Mouse (Mus musculus) frontal cortex, postnatal 14 days (tissue): ENCODE data around the gene Faf1.

ENCODE experiments used
- DNase-seq, 2 experiments: peaks; one replicate each; pipeline ENCODE4 v3.0.0; 2022; ENCODE audit warnings: low spot score in 2 of 2

The Faf1 gene

DNA sequence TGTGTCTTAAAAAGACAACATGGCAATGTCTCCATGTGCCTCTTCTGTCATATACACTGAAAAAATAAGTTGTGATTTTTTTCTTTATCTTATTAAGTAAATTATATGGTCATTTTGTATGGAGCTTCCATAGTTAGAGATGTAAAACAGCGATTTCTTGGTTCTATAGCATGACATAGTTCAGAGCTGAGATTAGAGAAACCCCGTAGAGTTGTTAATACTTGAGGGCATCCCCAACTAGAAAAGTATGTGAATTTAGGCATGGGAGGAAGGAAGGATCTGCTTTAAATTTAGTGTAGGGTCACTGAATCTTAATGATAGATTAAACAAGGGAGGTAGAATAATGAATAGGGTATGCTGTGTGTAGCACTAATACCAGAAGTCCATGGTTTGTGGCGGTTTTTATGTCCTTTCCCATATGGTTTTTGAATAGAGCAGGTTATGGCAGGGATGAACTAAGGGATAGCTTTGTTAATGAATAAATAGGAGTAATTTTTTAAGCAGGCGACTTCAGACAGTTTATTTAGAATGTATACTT is 106.3 kb downstream of the Faf1 start:
- DNase-seq = no peak

DNA sequence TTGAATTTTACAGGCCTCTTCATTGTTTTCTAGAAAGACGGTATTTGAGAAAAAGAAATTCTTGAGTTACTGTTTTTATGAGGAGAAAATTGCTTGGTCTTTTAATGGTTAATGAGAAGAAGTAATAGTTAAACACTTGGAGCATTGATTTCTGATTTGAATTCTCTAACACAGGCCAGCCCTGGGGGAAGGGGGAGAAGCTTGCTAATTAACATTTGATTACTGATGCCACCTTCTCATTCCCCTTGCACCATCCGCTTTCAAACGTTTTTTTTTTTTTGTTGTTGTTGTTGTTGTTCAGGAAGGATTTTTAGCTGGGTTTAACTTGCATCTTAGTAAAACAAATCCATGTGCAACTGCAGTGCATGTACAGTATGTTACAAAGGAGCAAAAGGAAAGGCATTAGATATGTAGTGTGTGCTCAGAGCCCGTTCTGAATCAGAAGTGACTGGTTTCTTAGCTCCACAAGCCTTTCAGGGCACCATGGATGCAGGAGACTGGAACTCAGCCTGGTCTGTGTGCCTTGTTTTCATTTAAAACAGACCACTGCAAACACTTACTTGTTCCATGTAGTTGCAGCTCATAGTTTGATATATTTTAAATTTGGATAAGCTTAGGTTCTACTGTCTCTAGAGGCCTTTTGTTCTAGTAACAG is 113.1 kb downstream of the Faf1 start:
- no peak for DNase-seq

DNA sequence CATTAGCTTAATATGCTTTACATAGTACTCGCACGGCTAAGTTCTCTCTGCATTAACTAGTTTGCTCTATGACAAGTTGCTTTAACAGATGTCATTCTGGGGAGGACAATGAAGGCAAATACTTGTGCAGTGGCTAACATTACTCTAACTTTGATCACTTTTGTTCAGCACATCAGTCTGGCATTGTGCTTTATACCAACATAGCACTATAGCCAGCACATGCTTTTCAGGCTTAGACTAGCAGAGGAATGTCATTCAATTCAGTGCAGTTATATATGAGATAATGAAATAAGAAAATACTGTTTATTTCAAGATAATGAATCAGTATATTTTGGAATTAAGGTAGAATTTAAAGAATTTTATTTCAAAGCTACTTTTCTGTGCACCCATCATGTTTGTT is 115.9 kb downstream of the Faf1 start:
- no peak for DNase-seq

DNA sequence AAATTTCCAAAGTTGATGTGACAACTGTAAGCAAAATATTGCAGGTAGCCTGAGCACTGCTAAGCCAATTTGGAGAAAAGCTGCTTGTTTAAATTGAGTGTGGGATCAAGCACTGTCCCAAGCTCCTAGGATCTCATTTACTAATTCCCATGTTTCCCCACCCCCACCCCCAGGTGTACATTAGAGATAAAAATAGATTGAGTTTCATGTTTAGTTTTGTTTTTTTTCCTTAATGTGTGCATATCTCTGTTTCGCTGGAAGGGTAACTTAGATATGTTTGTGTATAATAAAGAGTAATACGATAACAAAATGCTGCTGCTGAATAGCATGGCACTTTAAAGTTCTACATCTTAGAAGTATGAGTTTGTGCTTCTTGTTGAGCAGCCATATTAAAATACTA is 116.7 kb downstream of the Faf1 start:
- DNase-seq = no peak

DNA sequence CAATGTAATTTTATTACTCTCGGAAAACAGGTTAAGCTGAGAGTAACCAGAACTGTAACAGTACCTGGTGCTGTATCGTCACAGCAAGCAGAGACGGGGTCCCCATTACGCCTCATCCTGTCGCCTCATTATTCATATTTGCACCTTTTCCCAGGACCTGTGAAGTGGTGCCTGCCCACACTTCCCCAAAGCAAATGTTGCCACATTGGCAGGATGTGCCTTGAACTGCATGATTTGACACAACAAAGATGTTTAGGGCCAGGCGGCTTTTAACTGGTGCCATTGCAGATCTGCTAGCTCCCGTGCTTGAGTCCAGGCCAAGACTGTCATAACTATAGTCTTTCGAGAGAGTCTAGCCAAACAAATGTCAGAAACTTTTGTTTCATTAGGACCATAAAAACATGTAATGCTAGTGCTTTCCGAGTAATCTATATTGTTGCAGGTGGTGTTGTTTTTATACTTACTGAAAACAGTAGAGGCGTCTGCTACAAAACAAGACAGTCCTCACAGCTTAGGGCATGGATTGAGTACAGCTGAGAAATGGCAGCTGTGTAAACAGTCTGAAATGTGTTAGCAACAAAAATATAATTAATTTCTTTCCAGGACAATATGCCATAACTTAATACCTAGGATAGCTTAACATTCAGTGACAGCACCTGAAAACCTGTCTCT is 121.3 kb downstream of the Faf1 start:
- no peak for DNase-seq

DNA sequence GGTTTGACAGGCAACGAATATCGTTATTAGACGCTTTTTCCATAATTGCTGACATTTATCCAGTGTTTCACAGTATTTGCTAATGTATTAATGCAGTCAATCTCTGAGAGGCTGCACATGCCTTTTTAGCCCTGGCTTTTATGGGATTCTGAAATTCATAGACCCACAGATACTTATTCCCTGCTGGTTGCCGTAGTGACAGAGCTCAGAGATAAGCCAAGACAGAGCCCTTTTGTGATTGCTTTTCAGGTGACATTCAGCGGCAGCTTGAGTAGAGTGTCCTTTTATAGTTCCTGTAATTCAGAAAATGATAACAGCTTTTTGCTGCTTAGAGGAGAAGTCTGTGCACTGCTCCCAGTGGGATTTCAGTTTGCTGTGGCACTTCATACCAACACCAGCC is 130.0 kb downstream of the Faf1 start:
- DNase-seq = no peak

DNA sequence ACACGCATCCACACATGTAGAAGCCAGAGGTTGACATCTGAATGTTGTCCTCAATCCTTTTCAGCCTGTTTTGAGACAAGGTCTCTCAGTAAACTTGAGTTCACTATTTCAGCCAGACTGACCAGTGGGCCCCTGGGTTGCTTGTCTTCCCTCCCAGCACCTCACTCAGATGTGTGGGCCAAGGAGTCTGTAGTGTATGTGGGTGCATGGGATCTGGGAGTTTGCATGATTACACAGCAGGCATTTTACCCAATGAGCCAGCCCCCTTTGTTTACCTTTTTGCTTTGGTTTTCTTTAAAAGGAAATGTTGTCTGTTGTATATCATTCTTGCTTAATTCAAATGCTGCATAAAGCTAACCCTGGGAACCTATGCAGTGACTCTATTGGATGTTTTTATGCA is 138.8 kb downstream of the Faf1 start:
- DNase-seq = no peak

DNA sequence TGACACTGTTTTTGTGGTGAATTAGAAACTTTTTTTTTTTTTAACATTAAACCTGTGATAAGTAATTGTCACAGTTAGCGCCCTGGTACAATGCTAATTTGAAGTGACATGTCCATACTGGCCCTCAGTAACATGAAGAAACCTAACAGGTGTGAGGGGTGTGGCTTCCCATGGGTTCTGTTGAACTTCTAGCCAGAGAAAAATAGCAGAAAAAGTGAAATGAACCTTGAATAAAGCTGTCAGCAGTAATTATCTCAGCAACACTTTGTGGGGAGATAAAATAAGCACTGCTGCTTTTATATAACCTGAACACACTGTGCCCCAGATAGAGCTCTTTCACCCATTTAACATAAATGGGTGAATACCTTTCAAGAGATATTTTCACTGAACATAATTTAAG is 139.2 kb downstream of the Faf1 start:
- no peak for DNase-seq

DNA sequence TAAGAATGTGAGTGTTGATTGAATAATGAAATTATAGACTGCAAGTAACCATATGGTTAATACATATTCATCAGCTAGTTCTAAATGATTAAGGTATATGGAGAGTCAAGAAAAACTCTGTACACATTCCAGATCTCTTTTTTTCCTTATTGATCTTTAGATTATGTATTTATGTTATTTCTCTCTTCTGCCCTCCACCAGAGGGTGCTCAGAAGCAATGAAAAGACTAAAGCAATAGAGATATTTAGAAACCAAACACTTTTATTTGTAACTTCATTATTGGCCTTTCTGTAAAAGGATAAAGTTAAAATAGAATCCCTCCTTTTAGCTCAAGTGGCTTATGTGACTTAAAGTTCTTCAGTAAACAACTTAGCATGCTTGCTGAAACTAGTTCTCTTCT is 143.1 kb downstream of the Faf1 start:
- DNase-seq = no peak

DNA sequence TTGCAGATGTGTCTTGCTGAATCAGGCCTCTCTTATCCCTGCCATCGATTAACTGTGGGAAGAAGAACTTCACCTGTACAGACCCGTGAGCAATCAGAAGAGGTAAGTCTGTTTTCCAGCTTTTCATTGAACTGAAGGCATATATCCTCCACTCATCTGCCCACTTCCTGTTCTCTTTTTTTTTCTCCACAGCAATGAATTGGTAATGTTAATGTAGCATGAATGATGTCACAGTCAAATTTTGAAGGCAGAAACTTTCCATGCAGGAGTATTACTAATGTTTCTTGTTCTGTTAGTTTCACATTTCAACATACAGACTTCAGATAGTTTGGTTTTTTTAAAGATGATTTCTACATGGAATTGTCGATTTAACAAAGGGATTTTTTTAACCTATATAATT is 153.4 kb downstream of the Faf1 start:
- DNase-seq = no peak

DNA sequence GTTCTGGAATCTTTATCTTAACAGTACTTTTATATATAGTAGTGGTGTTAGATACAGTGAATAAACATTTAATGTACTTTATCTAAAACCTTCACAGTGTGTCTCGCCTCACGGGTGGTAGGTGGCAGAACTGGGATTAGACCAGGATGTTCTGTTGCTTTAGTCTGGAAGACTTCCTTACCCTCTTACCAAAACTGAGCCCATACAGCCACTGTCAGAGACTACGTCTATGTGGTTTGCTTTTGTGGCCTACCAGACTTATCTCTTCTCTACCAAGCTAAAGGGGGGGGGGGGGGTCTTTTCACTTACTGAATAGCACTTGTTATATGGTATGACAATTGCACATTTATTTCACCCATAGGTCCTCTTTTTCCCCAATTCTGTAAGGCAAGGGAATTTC is 181.5 kb downstream of the Faf1 start:
- no peak for DNase-seq

DNA sequence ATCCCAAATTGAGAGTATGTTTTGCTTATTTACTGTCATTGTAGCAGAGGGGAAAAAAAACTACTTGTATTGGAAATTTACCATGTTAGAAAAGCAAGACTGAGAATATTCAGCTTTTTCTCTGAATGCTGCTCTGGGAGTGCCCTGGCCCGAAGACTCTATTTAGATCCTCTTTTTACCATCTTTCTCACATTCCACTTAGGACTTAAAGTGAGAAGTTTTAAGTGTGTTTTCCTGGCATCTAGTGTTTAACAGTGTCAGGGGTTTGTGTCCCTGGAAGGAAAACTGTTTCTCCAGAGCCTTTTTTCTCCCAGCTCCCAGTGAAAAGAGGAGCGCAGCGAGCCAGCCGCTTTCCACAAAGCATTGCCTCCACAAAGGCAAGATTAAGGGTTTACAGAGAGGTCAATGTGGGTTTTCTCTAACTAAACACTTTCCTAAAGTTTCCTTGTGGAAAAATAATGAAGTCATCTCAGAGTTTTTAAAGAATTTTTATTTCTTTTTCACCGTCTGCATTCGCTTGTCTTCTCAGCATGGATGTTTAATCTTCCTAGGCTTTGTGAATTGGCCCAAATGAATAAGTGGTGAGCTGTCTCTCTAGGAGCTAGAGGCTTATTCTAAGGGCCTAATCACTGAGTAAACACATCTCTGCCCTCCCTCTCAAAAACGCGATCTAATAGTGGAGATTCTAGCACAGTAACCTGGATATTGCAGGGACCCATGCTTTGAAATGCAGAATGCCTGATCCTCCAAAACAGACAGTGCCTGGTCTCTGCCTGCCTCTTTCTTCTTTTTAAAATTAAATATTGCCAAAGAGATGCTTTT is 182.4 kb downstream of the Faf1 start:
- no peak for DNase-seq

DNA sequence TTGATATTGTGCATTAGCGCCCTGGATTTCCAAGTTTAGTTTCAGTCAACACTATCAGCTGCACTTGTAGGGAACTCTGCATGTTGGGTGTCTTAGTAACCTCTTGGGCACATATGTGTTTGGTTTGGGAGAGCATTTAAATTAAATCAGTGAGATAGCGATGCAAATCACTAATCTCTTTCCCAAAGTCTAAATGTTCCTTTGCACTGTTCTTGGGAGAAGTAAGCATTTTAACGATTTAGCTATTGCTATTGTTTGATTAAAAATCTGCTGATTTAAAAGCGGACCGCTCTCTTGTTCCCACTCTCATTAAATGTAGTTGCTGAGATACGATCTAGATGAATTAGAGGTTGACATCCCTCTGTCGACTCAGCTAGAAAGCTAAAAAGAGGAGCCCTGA is 183.0 kb downstream of the Faf1 start:
- no peak for DNase-seq

DNA sequence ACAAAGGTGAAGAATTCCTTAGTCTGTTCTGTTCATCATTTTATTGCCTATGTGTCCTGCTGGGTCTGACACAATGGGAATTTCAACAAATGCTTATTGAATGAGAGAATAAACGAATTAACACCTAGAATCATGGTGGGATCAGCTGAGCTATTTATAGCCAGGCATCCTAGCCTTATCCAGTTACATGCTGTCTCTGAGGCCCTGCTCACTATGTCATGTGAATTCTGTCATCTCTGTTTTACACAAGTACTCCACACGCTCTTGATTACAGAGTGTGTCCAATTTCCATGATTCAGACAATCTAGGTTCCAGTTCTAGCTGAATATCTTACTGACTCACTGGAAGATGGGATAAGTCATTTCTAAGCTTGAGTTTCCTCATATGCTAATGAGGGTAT is 183.9 kb downstream of the Faf1 start:
- DNase-seq = no peak

DNA sequence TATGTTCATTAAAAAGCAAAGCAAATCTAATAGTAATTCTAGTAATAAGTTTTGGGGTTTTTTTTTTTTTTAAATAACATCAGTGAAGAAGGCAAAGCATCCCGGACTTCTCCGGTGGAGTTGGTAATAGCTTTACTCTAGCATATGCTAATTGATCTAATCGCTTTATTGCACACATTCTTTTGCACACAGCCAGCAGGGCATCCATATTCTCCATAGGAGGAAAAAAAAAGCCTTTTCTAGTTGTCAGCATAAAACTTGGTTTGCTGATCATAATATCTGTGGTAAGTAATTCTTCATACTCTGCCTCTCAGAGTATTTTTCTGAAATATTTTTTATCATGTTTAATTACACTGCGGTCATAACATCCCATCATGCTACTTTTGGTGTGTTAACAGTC is 185.9 kb downstream of the Faf1 start:
- DNase-seq = no peak

DNA sequence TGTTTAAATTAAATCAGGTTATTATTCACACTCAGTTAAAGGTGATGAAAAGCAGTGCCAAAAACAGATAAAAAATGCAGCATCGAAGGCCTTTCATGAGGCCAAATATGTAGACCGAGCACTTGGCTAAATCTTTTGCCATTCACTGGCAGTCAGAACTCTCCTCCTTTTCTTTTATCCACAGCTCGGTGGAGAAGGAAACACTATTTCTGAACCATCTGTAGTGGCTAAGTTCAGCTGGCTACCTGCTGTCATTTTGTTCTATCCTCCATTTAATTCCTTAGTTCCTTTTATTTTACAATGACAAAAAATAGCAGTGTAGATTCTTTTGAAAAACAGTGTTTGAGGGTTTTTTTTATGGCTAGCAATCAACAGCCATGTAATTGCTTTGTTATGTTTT is 186.6 kb downstream of the Faf1 start:
- no peak for DNase-seq

DNA sequence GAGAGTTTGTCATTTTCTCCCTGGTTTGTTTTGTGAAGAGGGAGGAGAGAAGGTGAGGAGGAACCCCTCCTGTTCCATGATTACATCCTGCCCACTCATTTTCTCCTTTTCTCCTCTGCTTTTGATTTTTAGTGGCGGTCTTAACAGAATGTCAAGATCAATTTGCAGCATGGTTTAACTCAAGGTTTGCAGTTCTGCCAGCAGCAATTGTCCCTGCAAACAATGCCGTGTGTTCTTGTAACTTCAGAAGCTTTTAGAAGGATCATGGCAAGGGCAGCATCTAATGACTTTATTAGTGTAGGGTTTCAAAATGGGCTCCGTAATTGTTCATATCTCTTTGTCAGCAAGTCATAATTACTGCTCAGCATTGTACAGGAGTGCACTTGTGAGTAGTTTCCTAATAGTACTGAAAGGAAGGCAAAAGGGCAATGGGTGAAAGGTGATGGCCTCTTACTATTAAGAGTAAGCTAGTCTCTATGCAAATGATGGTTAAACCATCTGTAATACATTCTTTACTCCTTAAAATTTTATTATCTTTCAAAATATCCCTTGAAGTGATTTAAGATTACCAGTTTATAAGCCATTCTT is 192.6 kb downstream of the Faf1 start:
- no peak for DNase-seq

DNA sequence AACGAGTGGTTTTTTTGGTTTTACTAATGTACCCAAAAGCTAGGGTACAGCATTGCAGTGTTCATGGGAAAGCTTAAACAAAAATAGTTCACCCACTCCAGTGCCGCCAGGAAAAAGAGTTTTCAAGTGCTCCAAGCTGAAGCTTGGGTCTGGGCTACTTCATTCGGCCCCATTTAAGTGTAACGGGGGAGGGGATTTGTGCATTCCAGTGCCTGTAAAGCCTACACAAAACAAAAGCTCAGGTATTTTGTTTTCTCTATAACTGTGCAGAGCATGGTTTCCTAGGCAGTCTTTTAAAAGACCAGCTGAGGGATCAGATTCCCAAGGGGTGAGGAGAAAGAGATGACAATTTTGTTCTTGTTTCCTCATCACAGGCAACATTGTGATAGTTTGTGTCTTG is 207.9 kb downstream of the Faf1 start:
- DNase-seq = no peak

DNA sequence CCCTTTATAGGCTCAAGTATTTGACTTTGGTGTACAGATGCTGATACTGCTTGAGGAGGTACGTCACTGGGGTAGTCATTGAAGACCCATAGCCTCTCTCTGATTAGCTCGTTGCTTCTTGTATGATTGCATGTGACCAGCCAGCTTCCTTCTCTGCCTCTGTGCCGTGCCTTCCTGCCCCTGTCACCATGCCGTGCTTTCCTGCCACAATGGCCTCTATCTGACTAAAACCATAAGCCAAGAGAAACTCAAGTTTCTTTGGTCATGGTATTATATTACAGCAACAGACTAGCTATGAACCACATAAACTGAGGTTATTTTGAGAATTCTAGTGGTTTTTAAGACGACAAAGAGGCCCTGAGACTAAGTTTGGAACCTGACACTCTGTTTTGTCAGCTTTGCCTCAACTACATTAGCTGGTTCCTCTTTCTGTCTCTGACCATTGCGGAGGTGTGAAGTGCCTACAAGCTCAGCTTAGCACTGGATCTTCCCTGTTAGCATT is 211.5 kb downstream of the Faf1 start:
- DNase-seq = no peak

DNA sequence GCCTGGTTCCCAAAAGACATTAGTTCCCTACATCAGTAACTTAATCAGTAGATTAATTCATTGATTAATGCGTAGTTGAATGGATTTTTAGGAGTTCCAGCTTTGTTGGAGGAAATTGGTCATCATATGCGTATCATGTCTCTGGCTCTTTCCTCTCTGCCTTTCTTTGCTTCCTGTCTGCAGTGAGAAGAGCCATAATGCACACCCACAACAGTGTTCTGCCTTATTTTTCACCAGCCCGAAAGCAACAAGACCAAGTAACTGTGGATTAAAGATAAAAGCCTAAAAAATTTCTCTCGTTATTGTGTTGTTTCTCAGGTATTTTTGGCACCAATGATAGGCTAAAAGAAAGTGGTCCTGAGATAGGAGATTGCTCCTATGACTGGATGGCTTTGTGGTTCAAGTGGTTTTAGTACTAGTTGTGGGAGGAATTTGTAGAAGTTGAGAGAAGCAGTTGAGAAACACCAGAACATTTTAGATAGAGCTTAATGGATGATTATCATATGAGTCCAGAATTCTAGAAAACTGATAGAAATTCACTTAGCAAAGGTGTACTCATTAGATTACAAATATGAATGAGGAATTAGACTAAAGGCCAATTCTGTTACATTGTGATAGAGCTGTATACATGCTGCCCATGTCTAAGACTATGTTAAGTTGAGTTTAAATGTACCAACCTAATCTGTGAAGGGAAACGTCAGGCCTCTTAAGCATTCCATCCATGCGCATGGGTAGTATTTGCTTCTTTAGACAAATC is 221.6 kb downstream of the Faf1 start:
- no peak for DNase-seq

DNA sequence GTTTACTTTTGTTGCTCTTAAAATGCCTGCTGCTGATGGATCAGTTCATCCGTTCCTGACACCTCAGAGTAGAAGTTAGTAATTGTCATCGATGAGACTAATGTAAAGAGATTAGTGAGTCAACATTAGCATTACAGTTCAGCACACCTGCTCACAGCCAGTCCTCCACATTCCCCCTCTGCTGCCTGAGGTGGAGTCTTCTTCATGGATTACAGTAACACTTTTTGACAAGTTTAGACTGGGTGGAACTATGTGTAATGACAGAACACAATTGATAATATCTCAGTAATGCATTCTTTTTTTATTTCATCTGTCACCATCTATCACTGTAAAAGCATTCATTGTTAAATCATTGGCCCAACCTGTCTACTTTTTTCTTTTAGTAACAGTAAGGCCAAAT is 224.7 kb downstream of the Faf1 start:
- no peak for DNase-seq

DNA sequence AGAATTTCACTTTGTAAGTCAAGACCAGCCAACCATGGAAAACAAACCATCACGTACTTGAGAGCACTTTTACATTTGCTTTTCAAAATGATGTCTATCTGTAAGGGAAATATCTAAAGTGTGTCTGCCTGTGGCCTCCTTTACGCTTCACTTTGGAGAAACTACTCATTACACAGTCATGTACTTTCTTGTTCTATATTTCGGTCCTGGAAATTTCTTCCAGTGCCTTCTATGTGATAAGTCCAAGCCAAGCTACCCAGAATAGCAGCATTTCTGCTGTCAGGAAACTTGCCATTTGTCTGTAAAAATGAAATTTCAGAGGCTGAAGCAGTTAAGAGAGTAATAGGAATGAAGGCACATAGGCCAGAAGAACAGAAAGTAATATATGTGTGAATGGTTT is 228.1 kb downstream of the Faf1 start:
- no peak for DNase-seq
